Mouse (Mus musculus) megakaryocyte, embryonic 14.5 days (primary cell): ENCODE measurements around the gene Coro1b.

Experiments
- FLI1 ChIP-seq: IDR thresholded peaks from 2 replicates; pipeline ENCODE4 v1.6.1; 2012; ENCODE audit warnings: low read length, inconsistent platforms, mixed read lengths
- GATA1 ChIP-seq: IDR thresholded peaks from 3 replicates; pipeline ENCODE4 v1.6.1; 2012; ENCODE audit warnings: mixed read lengths, low read length, inconsistent platforms, borderline replicate concordance

- TF ChIP-seq FLI1: no peak
- no peak for TF ChIP-seq GATA1
These were observed 12.0 kb upstream of the Coro1b start for GRCm38 (mm10) chr19:4136463-4136862.
